Mouse (Mus musculus) intestine, embryonic 16.5 days (tissue): ENCODE measurements around the gene Snx18. TPM values are rescaled to one million over a fixed set of nuclear protein-coding genes. Genes with fewer than 3 reads are reported as not detected.

Experiments
- ATAC-seq: fragments of 200-750 bp; cut with Nextera tagmentation; 2 replicates; pipeline ENCODE4 v1.8.0; 2017; ENCODE audit warnings: moderate TSS enrichment, moderate library complexity
- H3K27ac ChIP-seq: fragments of 300-500 bp; sonication (generic); 2 replicates; pipeline ENCODE4 v1.5.1; 2014; ENCODE audit warnings: mild to moderate bottlenecking, low read length
- H3K27me3 ChIP-seq: fragments of 300-500 bp; sonication (generic); replicated peaks from 2 replicates; pipeline ENCODE4 v1.6.1; 2014; ENCODE audit warnings: low read length, control low read depth, mixed read lengths; ENCODE audit not compliant: control insufficient read depth, insufficient read depth
- H3K36me3 ChIP-seq: fragments of 300-500 bp; sonication (generic); 2 replicates; pipeline ENCODE4 v1.6.1; 2014; ENCODE audit warnings: low read length, control low read depth; ENCODE audit not compliant: control insufficient read depth, insufficient read depth
- H3K4me1 ChIP-seq: fragments of 300-500 bp; sonication (generic); 2 replicates; pipeline ENCODE4 v1.6.1; 2014; ENCODE audit warnings: low read length, control low read depth, mixed read lengths; ENCODE audit not compliant: control insufficient read depth, insufficient read depth
- H3K4me2 ChIP-seq: fragments of 300-500 bp; sonication (generic); 2 replicates; pipeline ENCODE4 v1.6.1; 2014; ENCODE audit warnings: low read depth, low read length, control low read depth
- H3K4me3 ChIP-seq: fragments of 300-500 bp; sonication (generic); 2 replicates; pipeline ENCODE4 v1.5.1; 2014; ENCODE audit warnings: mild to moderate bottlenecking, low read length
- H3K9ac ChIP-seq: fragments of 300-500 bp; sonication (generic); 2 replicates; pipeline ENCODE4 v1.6.1; 2014; ENCODE audit warnings: low read depth, low read length
- H3K9me3 ChIP-seq: fragments of 300-500 bp; sonication (generic); 2 replicates; pipeline ENCODE4 v1.6.1; 2016; ENCODE audit warnings: low read length, control low read depth; ENCODE audit not compliant: control insufficient read depth
- WGBS: fragments of 180-500 bp; shearing (Covaris S2); extraction: QIAGEN DNeasy Blood & Tissue Kit; methylation state at CpG from one replicate; pipeline ENCODE4 v1.1.7; 2014; 5-methylcytosine and 5-hydroxymethylcytosine counted together
- polyA plus RNA-seq: library from polyadenylated mRNA; unstranded; fragments of >200 nt; fragmentation: Nextera tagmentation; extraction: Ambion mirVana; gene quantifications from 2 replicates; pipeline ENCODE4 v1.2.1, GENCODE M21; 2015

The Snx18 gene
- polyA plus RNA-seq, 1 experiment from 2014 or later: 10.1 TPM

- Histone ChIP-seq H3K36me3 (no peaks in the 10 kb centered on the region; the same call in 1 of the 2 replicates), H3K4me1 (peaks cover 64% of the 10 kb centered on the region), H3K4me2 (no peak overlapping the region), H3K4me3 (no peak overlapping the region), H3K27me3 (no peaks in the 10 kb centered on the region), H3K27ac (no peak overlapping the region), H3K9me3 (no peaks in the 10 kb centered on the region), H3K9ac (no peak overlapping the region)
- WGBS: 59% methylated on average over 13 of the region's 13 CpGs
- ATAC-seq: no peak
These were observed 7.4 kb downstream of the Snx18 start for GRCm38 (mm10) chr13:113610732-113611500.

GRCm38 (mm10) chr13:113609429-113609828, 8.9 kb downstream of the Snx18 start:
- no peak overlapping the region for H3K27ac ChIP-seq
- H3K4me1 ChIP-seq: peaks cover 67% of the 10 kb centered on the region
- peaks cover 3% of the 10 kb centered on the region; the same call in 1 of the 2 replicates for H3K36me3 ChIP-seq
- no peak for ATAC-seq
- no peak overlapping the region for H3K4me3 ChIP-seq
- no peaks in the 10 kb centered on the region for H3K27me3 ChIP-seq
- H3K9ac ChIP-seq: no peak overlapping the region
- H3K9me3 ChIP-seq: no peaks in the 10 kb centered on the region
- H3K4me2 ChIP-seq: no peak overlapping the region
- 87% methylated on average over 3 of the region's 3 CpGs for WGBS

- no peak overlapping the region for H3K4me2 ChIP-seq
- H3K9me3 ChIP-seq: no peaks in the 10 kb centered on the region
- H3K9ac ChIP-seq: no peak overlapping the region
- peaks cover 3% of the 10 kb centered on the region; the same call in 1 of the 2 replicates for H3K36me3 ChIP-seq
- no peaks in the 10 kb centered on the region for H3K27me3 ChIP-seq
- WGBS: 57% methylated on average over 4 of the region's 4 CpGs
- no peak for ATAC-seq
- no peak overlapping the region for H3K4me3 ChIP-seq
- peaks cover 65% of the 10 kb centered on the region for H3K4me1 ChIP-seq
- no peak overlapping the region for H3K27ac ChIP-seq
These were observed 10.5 kb downstream of the Snx18 start for GRCm38 (mm10) chr13:113607821-113608220.

GRCm38 (mm10) chr13:113607371-113607770, 11.0 kb downstream of the Snx18 start:
- H3K36me3 ChIP-seq: peaks cover 3% of the 10 kb centered on the region; the same call in 1 of the 2 replicates
- no peak overlapping the region for H3K4me3 ChIP-seq
- no peak overlapping the region for H3K9ac ChIP-seq
- H3K27ac ChIP-seq: no peak overlapping the region
- 85% methylated on average over 7 of the region's 7 CpGs for WGBS
- peaks cover 61% of the 10 kb centered on the region for H3K4me1 ChIP-seq
- ATAC-seq: no peak
- H3K4me2 ChIP-seq: no peak overlapping the region
- H3K9me3 ChIP-seq: no peaks in the 10 kb centered on the region
- H3K27me3 ChIP-seq: no peaks in the 10 kb centered on the region

GRCm38 (mm10) chr13:113606741-113607358, 11.5 kb downstream of the Snx18 start:
- Histone ChIP-seq H3K9ac (no peak overlapping the region), H3K9me3 (no peaks in the 10 kb centered on the region), H3K4me1 (peaks cover 61% of the 10 kb centered on the region), H3K4me3 (no peak overlapping the region), H3K27me3 (no peaks in the 10 kb centered on the region), H3K27ac (no peak overlapping the region), H3K36me3 (peaks cover 3% of the 10 kb centered on the region; the same call in 1 of the 2 replicates), H3K4me2 (no peak overlapping the region)
- no peak for ATAC-seq
- WGBS: 84% methylated on average over 18 of the region's 18 CpGs

GRCm38 (mm10) chr13:113606131-113606530, 12.2 kb downstream of the Snx18 start:
- Histone ChIP-seq H3K4me2 (no peak overlapping the region), H3K27me3 (no peaks in the 10 kb centered on the region), H3K27ac (no peak overlapping the region), H3K36me3 (peaks cover 3% of the 10 kb centered on the region; the same call in 1 of the 2 replicates), H3K4me3 (no peak overlapping the region), H3K9ac (no peak overlapping the region), H3K9me3 (no peaks in the 10 kb centered on the region), H3K4me1 (peaks cover 62% of the 10 kb centered on the region)
- no peak for ATAC-seq
- 89% methylated on average over 14 of the region's 14 CpGs for WGBS

GRCm38 (mm10) chr13:113605693-113606092, 12.7 kb downstream of the Snx18 start:
- no peak overlapping the region for H3K4me3 ChIP-seq
- H3K9ac ChIP-seq: no peak overlapping the region
- 87% methylated on average over 10 of the region's 10 CpGs for WGBS
- H3K4me2 ChIP-seq: no peak overlapping the region
- no peaks in the 10 kb centered on the region for H3K27me3 ChIP-seq
- no peak overlapping the region for H3K27ac ChIP-seq
- no peak for ATAC-seq
- peaks cover 60% of the 10 kb centered on the region for H3K4me1 ChIP-seq
- H3K9me3 ChIP-seq: no peaks in the 10 kb centered on the region
- peaks cover 3% of the 10 kb centered on the region; the same call in 1 of the 2 replicates for H3K36me3 ChIP-seq

- WGBS: 67% methylated on average over 6 of the region's 6 CpGs
- Histone ChIP-seq H3K4me3 (no peak overlapping the region), H3K9me3 (no peaks in the 10 kb centered on the region), H3K27ac (0 out of 2 replicates have a peak overlapping the region, but pooled peaks have one; percentile 14), H3K4me1 (peaks cover 57% of the 10 kb centered on the region), H3K36me3 (peaks cover 3% of the 10 kb centered on the region; the same call in 1 of the 2 replicates), H3K4me2 (no peak overlapping the region), H3K9ac (no peak overlapping the region), H3K27me3 (no peaks in the 10 kb centered on the region)
- ATAC-seq: no peak
These were observed 14.0 kb downstream of the Snx18 start for GRCm38 (mm10) chr13:113604321-113604720.

GRCm38 (mm10) chr13:113602882-113603342, 15.5 kb downstream of the Snx18 start:
- Histone ChIP-seq H3K9ac (peak overlapping the region; percentile 58), H3K9me3 (no peaks in the 10 kb centered on the region), H3K4me1 (peaks cover 57% of the 10 kb centered on the region), H3K36me3 (peaks cover 3% of the 10 kb centered on the region; the same call in 1 of the 2 replicates), H3K4me3 (peak overlapping the region; percentile 23), H3K27ac (peak overlapping the region; percentile 81), H3K4me2 (peak overlapping the region; percentile 42), H3K27me3 (no peaks in the 10 kb centered on the region)
- 59% methylated on average over 17 of the region's 17 CpGs for WGBS
- ATAC-seq: peak; percentile 91
